Mouse (Mus musculus) adrenal gland, postnatal 4 days (tissue): ENCODE measurements around the gene Cbr3. TPM values are rescaled to one million over a fixed set of nuclear protein-coding genes. Genes with fewer than 3 reads are reported as not detected.
"Not testable (repeated sequence)": the region's sequence is repeated elsewhere in the genome, so short reads cannot be mapped to it uniquely, and the experiment has no call there.

ENCODE experiments used
- DNase-seq, 2 experiments: peaks; one replicate each; pipeline ENCODE4 v3.0.0; 2021 to 2022; ENCODE audit warnings: low spot score in 2 of 2, mixed read lengths in 2 of 2
- long read RNA-seq, 2 experiments: library from polyadenylated mRNA; stranded (forward); transcript quantifications; one replicate each; pipeline ENCODE4 v2.0.0; 2021
- total RNA-seq, 2 experiments: library from RNA; stranded (reverse); gene quantifications; 2 replicates each; pipeline ENCODE4 v1.2.3; 2021

Gene Cbr3
- 1 to 10 TPM; 4.3 TPM for total RNA-seq
- long read RNA-seq, experiment 1, transcript Cbr3-201 (3 exons, 1,170 nt), result major isoform, 6 of 7 reads
- long read RNA-seq, experiment 1, partial matches to known transcripts, result 0 of 7 reads
- long read RNA-seq, experiment 1, other reads (novel, unspliced or antisense), result 1 of 7 reads
- long read RNA-seq, experiment 2, partial matches to known transcripts, result 0 of 4 reads
- long read RNA-seq, experiment 2, other reads (novel, unspliced or antisense), result 0 of 4 reads

GRCm38 (mm10) chr16:93682689-93683507 is at the start of gene Cbr3:
TSS of gene Cbr3 (plus strand) at chr16:93683215.
- peak; percentile 51 to 54 for DNase-seq

- DNase-seq, result no peak
Observed at GRCm38 (mm10) chr16:93644006-93644405, 39.0 kb upstream of the Cbr3 start.

- no peak for DNase-seq
Observed at GRCm38 (mm10) chr16:93648441-93649183, 34.4 kb upstream of the Cbr3 start.

- no peak for DNase-seq
Observed at GRCm38 (mm10) chr16:93667976-93668375, 15.0 kb upstream of the Cbr3 start.

- no peak for DNase-seq
Observed at GRCm38 (mm10) chr16:93669521-93669920, 13.5 kb upstream of the Cbr3 start.

GRCm38 (mm10) chr16:93670466-93670865 is 12.5 kb upstream of the Cbr3 start:
- DNase-seq, result not testable (repeated sequence)

- DNase-seq, result no peak
Observed at GRCm38 (mm10) chr16:93671064-93671463, 12.0 kb upstream of the Cbr3 start.

GRCm38 (mm10) chr16:93676376-93676775 is 6.6 kb upstream of the Cbr3 start:
- DNase-seq, result no peak

GRCm38 (mm10) chr16:93678206-93678605 is 4.8 kb upstream of the Cbr3 start:
- DNase-seq, result no peak

- DNase-seq, result no peak
Observed at GRCm38 (mm10) chr16:93679165-93679564, 3.9 kb upstream of the Cbr3 start.

- no peak for DNase-seq
Observed at GRCm38 (mm10) chr16:93682156-93682688, 793 bp upstream of the Cbr3 start.

GRCm38 (mm10) chr16:93683508-93684236 is 657 bp downstream of the Cbr3 start:
- peak in 1 of 2 experiments; percentile 8 for DNase-seq

GRCm38 (mm10) chr16:93684441-93684840 is 1.4 kb downstream of the Cbr3 start:
- DNase-seq, result no peak

- not testable (repeated sequence) for DNase-seq
Observed at GRCm38 (mm10) chr16:93685783-93686182, 2.8 kb downstream of the Cbr3 start.

- DNase-seq, result no peak
Observed at GRCm38 (mm10) chr16:93686421-93686820, 3.4 kb downstream of the Cbr3 start.

- DNase-seq, result no peak
Observed at GRCm38 (mm10) chr16:93686945-93687344, 3.9 kb downstream of the Cbr3 start.

- DNase-seq, result no peak
Observed at GRCm38 (mm10) chr16:93691206-93691841, 8.3 kb downstream of the Cbr3 start.

GRCm38 (mm10) chr16:93692744-93693143 is 9.7 kb downstream of the Cbr3 start:
- DNase-seq, result no peak

- no peak for DNase-seq
Observed at GRCm38 (mm10) chr16:93707116-93707515, 24.1 kb downstream of the Cbr3 start.

- no peak for DNase-seq
Observed at GRCm38 (mm10) chr16:93709217-93709616, 26.2 kb downstream of the Cbr3 start.
